Mouse (Mus musculus): ENCODE results near the gene Col4a4. TPM values are rescaled to one million over a fixed set of nuclear protein-coding genes. Genes with fewer than 3 reads are reported as not detected.

Gene Col4a4
- total RNA-seq, 2 experiments from 2014 or later, result 7.0 to 8.6 TPM

DNA sequence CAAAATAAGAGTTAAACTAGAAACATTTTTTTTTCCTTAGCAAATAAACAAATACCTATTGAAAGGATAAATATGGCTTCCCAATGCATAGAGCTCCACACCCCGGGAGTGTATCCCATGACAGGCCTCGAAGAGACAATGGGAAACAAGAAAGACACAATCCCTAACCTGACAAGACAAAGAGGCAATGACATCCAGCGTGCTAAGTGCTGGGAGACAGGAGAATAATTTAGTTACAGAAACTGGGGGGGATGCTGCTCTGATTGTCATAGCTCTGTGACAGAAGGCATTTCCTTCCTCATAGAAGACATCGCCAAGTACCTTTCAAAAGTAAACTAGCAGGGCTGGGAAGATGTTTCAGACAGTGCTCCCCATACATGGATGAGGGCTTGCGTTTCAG, 111.4 kb downstream of the Col4a4 start:
- no peak for DNase-seq

DNA sequence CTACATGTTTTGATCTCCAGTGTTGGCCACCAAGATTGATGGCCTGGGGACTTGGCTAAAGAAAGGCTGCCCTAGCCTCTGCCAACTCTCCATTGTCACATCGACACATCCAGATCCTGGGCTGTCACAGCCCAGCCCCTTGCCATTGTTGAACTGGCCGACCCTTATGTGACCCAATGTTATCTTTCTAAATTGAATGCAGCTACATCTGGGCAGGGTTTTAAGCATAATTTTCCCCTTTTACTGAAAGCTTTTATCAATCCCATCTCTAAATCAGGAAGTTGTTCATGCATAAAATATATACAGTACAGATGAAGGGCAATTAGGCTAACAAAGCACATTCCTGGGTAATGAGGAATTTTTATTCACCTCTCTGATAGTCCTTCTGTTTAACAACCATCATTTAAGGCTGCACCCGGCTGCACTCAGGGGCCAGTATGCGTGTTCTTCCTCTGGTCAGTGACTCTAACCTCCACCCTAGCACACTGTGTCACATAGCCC, 112.1 kb downstream of the Col4a4 start:
- DNase-seq, result peak; percentile 7 to 56

DNA sequence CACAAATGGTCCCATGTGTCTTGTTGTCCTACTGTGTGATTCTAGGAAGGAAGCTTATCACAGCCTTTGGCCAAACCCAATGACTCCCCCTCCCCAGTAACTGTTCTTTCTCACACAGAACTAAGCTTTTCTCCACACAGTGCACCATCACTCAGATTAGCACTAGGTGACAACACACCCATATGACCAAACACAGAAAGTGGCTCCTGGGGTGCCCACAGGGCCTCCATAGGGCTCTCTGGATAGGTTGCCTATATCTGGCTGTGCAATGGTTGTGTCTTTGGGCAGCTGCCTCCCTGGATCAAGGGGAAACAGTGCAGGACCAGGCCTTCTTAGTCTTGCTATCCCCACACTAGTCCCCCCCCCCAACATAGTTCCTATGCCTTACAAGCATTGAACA, 113.2 kb downstream of the Col4a4 start:
- DNase-seq, result no peak

DNA sequence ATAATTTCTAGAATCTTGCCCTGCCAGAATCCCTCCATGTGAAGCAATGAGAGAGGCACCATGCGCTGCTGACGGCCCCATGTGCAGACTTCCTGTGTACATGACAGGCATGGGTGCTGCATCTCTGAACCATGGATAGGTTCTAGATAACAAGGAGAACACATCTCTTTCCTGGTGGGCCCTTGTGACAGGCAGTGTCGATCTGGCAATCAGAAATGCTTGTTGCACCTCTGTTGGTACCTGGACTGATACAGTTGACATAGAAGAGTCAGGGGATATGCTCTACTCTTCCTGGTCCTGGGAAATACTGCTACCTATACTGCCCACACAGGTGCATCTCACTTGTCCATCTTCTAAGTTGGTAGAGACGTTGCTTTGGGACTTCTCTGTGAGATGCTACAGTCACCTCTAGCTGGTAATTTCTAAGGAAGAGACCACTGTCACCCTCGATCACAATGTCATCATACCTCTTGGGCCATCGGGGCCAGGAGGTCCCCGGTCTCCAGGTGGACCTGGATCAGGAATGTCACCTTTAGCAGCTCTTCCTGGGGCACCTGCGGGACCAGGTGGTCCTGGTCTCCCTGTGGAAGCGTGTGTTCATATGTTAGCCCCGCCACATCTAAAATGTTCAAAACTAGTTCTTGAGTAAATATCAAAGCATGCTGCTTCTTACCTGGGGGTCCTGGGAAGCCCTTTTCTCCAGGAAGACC, 116.0 kb downstream of the Col4a4 start:
- DNase-seq, result no peak

DNA sequence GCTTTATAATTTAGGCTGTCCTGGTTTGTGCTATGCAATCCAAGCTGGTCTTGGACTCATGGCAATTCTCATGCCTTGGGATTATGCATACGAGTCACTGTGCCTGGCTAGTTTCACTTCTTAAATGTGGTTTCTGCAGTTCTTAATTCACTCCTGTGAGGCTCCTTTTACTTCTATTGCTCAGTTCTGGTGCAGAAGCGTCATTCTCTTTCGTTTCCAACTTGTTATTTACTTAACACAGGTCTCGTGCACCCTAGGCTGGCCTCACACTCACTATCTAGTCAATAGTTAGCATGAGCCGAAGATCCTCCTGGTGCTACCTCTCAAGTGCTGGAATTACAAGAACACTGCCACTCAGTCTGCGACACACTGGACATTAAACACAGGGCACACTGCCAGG, 117.8 kb downstream of the Col4a4 start:
- DNase-seq, result no peak

DNA sequence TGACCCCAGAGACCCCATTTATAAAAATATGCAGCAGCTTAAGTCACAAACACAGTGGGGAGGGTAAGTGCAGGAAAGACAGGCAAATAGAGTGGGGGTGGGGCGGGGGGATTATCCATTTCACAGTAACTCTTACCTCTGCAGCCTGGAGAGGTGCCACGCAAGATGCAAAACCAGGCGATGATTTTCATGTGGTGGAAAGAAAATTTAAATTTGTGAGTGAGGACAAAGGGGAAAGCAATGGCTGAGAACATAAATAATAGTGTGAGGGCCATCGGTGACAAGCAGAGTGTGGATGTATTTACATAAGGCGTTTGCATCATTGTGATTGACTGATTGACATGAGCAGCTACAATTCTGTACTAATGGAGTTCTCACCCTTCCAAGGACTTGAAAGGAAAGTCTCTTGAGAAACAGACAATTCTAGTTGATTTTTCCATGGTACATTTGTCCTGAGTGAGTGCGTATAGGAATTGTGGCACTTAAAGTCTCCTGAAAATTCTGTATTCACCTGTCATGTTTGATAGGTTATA, 121.3 kb downstream of the Col4a4 start:
- DNase-seq, result no peak

DNA sequence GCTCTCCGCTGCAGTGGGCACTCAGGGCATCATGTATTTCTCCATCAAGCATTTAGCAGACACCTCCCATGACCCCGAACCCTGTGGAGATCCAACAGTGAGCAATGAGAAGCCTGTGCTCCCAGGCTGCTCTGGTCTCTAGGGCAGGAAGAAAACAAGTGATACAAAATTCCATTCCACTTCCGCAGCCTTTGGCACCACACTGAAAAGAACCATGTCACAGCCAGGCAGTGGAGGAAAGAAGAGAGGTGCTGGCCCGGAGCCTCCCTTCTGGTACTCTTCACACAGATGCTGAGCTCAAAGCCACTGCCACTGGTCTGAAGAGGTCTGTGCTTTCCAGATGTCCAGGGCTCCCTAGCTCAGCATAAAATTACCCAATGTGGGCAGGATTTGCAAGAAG, 125.6 kb downstream of the Col4a4 start:
- no peak for DNase-seq

DNA sequence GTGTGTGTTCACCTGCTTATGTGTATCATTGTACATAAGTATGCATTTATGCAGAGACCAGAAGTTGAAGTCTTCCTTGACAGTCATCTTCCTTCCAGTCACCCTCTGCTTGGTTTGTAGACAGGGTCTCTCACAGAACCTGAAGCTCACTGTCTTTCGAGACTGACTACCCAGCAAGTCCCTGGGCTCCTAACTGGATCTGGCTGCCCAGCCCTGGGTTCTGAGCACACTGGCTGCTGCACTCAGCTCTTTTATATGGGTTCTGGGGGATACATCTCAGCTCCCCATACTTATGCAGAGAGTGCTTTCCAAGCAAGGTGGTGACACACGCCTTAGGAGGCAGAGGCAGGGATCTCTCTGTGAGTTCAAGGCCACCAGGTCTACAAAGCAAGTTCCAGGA, 126.7 kb downstream of the Col4a4 start:
- no peak for DNase-seq

DNA sequence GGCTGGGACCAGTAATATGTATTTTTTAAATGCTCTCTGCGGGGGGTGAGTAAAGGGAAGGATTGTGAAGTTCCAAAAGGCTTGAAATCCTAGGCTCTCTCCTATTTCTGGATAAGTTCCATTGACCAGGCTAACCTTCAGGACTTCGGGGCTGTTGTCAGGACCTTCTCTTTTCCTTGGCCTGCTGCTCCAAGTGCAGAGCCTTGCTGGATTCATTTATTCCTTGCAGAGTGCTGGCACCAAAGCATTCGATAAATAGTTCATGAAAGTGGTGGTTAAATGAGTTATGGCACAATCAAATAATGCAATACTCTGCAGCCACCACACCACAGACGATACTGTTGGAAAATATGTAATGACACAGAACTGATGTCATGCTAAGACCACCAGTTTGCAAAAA, 127.3 kb downstream of the Col4a4 start:
- DNase-seq, result no peak

DNA sequence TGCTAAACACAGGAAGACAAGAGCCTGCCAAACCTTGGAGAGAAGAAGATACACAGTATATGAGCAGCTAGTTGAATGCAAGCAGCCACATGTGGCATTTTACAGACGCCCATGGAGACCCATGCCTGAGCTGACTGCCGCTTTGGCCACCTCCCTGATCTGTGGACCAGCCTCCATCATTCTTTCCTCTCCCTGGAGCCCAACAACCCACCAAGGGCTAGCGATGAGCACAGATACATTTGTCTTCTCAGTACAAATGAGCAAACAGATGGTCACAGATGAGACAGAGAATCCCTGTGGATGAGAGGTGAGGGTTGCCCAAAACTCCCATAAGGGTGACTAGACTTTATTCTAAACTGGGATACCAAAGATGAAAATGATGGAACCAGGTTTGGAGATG, 132.6 kb downstream of the Col4a4 start:
- no peak for DNase-seq

DNA sequence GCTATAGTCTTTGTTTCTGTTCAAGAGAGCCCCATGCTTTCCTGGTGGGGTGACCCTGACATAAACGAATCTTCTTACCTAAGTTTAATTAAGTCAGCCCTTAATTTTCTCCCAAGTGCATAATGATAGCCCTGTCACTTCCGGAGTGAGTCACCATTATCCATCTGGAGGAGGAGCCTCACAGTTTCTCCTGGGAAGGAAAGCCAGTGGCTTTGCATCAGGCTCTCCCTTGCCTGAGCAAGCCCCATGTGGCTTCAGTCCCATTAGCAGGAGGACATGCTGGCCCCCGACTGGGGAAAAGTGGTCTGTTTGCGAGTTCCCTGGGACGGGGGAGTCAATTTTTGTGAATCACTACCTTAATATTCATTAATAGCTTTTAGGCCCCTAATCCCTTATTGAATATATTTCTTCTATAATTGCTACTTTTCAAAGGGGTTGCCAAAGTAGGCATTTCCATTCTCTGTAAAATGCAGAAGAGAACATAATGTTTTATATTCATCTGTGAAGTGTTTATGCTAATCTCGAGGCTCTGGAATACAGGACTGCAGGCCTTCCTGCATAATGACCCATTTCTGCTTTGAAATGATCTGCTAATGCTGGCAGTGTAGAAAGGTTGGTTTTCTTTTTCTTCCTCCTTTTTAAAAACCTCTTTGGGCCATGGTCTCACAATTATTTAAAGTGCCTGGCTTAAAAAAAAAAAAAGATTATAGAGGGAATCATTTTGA, 134.6 kb downstream of the Col4a4 start:
- no peak for DNase-seq

DNA sequence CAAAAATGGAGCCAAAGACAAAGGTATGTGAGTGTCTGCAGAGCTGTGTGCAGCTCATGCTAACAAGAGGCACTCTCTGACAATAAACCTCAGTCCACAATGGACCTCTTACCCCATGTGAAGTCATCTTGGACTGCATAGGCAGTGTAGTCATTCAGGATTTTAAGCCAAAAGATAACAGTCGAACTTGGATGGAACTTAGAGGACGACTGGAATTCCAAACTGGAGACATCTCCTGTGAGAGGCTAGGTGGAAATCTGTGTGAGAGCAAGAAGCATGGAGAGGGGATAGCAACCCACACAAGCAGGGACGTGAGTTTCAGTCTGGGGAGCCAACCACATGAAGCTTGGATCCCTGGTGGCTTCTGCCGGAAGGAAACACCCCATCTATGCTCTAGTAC, 136.8 kb downstream of the Col4a4 start:
- no peak for DNase-seq

DNA sequence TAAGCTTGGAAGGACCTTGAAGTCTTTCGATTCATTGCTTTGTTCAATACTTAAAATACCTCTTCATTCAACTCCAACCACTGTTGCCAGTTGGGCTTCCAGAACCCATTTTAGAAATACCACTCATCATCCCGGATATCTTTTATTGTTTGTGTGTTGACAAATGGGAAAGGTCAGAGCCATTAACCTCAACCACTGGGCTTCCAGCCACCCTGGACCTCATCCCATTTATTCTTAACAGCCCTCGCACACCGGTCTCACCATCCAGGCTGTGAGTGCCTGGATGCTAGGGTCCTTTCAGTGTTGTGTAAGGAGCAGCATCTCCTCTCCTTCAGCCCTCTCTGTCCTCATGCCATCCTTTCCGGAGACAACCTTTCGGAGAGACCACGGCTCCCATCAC, 140.6 kb downstream of the Col4a4 start:
- DNase-seq, result peak; percentile 20 to 42

DNA sequence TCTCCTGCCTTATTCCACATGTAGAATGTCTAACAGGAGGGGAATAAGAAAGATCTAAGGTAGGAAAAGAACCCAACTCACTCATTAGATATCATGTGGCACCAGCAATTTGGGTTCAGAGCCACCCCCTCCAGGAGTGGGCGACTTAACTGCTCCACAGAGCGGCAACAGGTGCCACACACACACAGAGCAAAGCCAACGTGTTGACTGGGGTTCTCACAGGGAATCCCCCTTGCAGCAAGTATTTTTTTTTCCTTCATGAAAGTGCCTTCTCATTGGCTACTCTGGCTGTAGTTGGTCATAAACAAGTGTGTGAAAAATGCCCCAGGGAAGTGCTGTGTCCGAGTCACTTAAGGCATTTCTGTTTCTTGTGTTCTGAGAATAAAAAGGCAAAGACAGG, 143.1 kb downstream of the Col4a4 start:
- DNase-seq, result no peak

DNA sequence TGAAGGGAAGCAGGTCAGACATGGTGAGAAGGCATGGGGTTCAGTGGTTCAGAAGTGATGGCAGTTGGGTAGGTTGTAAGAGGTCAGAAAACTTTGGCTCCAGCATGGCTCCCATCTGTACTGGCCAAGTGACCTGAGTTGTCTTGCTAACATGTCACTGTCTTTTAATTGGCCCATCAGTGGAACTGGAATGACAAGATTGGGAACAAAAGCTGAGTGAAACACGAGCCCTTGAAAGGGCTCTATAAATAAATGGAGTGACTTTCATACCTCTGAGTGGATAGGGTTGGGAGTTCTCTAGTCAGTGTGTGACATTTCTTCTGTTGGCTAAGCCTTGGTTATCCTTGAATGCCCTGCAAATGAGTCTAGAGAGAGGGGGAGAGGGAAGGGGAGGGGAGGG, 146.5 kb downstream of the Col4a4 start:
- DNase-seq, result no peak

DNA sequence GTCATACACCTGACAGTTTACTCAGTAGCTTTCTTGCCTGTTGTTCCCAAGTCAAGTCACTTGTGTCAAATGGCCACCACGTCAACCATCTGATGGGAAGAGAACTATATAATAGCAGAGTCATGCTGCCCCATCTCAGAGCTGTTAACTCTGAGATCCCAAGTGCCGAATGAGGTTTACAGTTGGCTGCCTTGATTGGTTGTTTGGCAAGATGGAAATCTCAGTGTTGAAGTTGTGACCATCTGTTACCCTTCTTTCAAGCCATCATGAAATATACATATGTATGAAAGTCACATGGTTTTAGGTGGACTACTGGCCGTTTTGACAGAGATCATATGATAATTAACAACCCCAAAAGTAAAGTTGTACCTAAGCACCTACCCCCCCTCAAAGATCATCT, 149.4 kb downstream of the Col4a4 start:
- no peak for DNase-seq

DNA sequence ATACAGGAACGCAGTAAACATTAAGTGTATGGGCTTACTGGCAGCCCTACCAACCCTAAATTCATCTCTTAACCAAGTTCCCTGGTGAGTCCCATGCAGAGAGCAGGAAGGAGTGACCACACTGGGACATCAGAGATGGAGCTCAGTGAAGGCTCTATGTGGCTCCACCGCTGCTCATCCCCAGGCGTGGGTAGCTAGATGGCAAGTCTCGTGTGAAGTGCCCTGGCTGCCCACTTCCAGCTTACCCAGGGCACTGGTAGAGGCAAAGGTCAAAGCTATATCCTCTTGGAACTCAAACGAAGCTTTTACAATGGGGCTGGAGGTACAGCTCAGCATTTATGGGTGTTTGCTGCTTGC, 153.0 kb downstream of the Col4a4 start:
- DNase-seq, result no peak

DNA sequence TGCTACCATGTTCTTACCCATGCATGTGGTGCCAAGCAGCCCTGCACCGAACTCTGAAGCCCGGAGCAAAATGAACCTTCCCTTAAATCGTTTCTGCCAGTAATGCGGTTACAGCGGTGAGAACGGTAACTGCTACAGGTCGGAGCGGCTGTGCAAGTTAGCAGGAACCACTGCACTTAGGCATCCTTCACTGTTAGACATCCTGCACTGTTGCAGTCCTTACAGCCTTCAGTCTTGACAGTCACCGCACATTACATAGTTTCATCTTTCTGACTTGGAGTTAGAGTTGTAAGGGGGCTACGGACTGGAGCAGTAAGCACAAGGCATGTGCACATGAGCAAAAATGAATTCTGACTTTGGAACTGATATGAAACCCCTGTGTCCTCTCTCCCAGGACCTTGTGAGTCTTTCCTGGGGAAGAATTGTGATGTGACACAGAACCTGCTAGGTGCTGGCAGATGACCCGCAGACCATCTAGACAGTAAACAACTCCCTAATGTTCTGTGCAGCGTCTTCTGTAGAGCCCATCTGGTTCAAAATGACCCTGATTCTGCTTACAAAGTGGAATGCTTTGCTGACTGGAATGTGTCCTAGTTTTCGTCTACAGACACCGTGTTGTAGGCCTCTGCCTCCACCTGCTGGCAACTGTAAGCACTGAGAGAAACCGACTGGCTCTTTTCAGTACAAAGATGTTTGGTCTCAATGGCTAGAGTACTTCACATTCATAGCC, 153.6 kb downstream of the Col4a4 start:
- peak; percentile 65 to 72 for DNase-seq

DNA sequence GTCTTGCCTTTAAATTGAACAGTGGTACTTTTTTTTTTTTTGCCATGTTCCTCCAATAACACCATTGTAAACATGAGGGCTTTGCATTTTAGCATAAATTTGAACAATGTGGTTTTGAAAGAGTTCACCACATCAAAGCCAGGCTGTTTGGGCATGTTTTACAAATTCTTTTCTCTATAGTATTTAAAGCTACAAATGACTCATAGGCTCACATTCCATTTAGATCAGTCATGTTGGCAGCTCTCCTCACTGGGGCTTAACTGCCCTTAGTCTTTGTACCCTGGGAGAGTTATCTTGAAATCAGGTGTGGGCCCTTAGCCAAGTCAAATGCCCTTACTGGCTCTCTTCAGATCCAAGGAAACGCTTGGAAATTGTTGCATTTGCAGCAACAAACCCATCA, 157.6 kb downstream of the Col4a4 start:
- peak; percentile 71 to 80 for DNase-seq

DNA sequence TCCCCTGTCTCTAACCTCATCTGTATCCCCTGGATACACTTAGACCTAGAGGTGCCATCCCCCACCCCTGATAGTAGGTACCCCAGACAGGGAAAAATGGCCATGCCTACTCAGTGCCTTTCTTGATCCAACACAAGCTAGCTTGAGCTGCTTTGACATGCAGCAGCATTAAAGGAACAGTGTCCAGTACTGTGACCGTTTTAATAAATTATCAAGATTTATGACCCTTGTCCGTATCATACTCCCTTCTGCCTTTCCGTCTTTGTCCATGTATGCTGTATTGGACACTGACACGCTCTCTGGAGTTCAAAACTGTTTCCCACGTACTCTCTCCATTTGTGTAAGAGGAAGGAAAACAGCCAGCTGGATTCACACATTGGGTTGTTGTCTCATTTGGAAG, 158.9 kb downstream of the Col4a4 start:
- no peak for DNase-seq

DNA sequence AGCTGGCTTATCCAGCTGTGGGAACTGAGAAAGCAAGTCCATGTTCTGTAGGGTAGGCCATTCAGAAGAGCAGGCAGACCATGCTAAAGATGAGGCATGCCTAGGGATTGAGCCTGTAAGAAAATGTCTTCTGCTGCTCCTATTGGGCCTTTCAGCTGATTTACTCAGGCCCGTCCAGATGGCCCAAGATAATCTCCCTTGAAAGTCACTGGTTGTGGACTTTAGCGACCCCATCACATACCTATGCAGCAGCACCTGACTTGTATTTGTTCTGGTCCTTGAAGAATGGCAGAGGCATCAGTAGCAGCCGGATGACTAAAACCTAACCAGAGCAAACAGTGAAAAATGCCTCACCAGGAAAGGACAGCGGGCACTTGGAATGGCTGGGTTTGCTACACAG, 171.0 kb downstream of the Col4a4 start:
- DNase-seq, result no peak

DNA sequence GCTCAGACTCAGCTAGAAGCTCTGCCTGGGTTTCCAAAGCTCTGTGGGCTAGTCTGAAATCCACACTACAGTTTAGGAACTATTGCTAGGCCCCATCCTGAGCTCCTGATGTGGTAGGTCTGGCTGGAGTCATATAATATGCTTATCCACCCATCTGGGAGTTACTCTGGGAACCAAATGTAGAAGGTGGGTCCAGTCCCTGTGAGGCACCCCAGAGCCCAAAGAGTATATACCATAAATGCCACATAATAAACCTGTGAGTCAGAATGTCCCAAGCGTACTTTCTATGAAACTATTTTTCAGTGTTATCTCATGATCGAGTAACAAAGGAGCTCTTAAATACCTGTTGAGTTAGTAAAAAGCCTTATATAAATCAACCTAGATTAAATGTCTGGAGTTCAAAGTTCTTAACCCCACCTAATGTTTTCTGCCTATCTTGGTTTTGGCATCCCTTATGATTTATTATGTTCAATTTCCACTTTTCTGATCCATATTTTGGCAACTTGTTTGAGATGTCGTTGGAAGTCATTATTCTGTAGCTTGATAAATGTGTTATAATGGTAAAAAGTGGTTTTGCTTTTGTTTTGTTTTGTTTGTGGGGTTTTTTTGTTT, 172.1 kb downstream of the Col4a4 start:
- no peak for DNase-seq

DNA sequence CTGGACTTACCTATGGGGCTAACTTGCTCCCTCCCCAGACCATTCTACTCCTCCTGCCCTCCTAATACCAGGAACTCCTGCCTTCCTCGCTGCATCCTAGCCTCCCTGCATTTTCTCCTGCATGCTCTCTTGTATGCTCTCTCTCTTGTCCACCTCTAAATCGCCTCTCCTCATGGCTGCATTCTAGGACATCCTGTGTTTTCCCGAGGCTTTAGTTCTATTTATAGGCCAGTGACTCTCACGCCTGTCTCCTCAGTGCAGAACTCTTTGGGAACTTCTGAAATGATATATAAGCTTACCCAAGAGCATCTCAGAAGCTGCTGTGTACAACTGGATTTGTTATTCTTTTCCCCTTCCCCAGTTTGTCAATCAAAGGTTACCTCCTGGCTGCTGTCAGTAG, 174.6 kb downstream of the Col4a4 start:
- DNase-seq, result no peak
